22 mouse cellular contexts compared by ENCODE assay signal in genomic region chr7:123665459-123665858, GRCm38 (mm10).
A peak's percentile ranks its signal among the peaks of the same experiment; 100 is the strongest.
DNase-seq lines count a peak whose midpoint lies in the region; ATAC-seq and TF ChIP-seq lines count a peak whose summit lies in the region.
"Had no signal": no experiment of that assay in that cellular context is flagged by ENCODE, and none has a peak within 500 bp of the region (broad histone marks: within the 10 kb centered on the region; RNA-seq: fewer than 3 reads in every experiment).

No protein-coding gene starts in this region.

- H3K27me3 ChIP-seq in forebrain, postnatal 0 days (ENCODE audit: insufficient read depth, low read length): no peaks in the 10 kb centered on the region
- no peaks in the 10 kb centered on the region for H3K27me3 ChIP-seq in forebrain, embryonic 13.5 days
- no peaks in the 10 kb centered on the region for H3K27me3 ChIP-seq in liver, postnatal 0 days (ENCODE audit: insufficient read depth, low read length)
- H3K27me3 ChIP-seq in liver, embryonic 12.5 days (replicated peaks): no peaks in the 10 kb centered on the region
- no peaks in the 10 kb centered on the region for H3K27me3 ChIP-seq in stomach, postnatal 0 days (ENCODE audit: control insufficient read depth, insufficient read depth, low read length)
- H3K27me3 ChIP-seq: heart, embryonic 13.5 days; limb, embryonic 13.5 days; liver, embryonic 15.5 days; midbrain, embryonic 12.5 days; neural tube, embryonic 13.5 days had no signal

- H3K27ac ChIP-seq in forebrain, postnatal 0 days (ENCODE audit: low read depth, low read length): no peak overlapping the region
- no peak overlapping the region for H3K27ac ChIP-seq in forebrain, embryonic 13.5 days
- no peak overlapping the region for H3K27ac ChIP-seq in liver, postnatal 0 days (ENCODE audit: low read depth)
- H3K27ac ChIP-seq in liver, embryonic 12.5 days: no peak overlapping the region
- H3K27ac ChIP-seq in stomach, postnatal 0 days (replicated peaks): no peak overlapping the region
- H3K27ac ChIP-seq: embryonic facial prominence, embryonic 10.5 days; heart, embryonic 13.5 days; limb, embryonic 13.5 days; liver, embryonic 15.5 days; midbrain, embryonic 12.5 days; neural tube, embryonic 13.5 days had no signal

- TF ChIP-seq CTCF in forebrain, postnatal 0 days (IDR thresholded peaks at IDR 0.05; ENCODE audit: low read depth): peak; percentile 42; the same call in 1 of the 2 replicates
- TF ChIP-seq CTCF in liver, postnatal 0 days (IDR thresholded peaks at IDR 0.05; ENCODE audit: low read depth): peak; percentile 34
- peak; percentile 45 for TF ChIP-seq CTCF in stomach, postnatal 0 days (IDR thresholded peaks at IDR 0.05; ENCODE audit: low read depth)

- H3K4me1 ChIP-seq in forebrain, postnatal 0 days (ENCODE audit: insufficient read depth): no peaks in the 10 kb centered on the region
- peaks cover 6% of the 10 kb centered on the region; the same call in 1 of the 2 replicates for H3K4me1 ChIP-seq in forebrain, embryonic 13.5 days
- H3K4me1 ChIP-seq in liver, postnatal 0 days (ENCODE audit: insufficient read depth): no peaks in the 10 kb centered on the region
- H3K4me1 ChIP-seq in liver, embryonic 12.5 days: no peaks in the 10 kb centered on the region
- no peaks in the 10 kb centered on the region for H3K4me1 ChIP-seq in stomach, postnatal 0 days (replicated peaks; ENCODE audit: control insufficient read depth, insufficient read depth)
- H3K4me1 ChIP-seq: embryonic facial prominence, embryonic 10.5 days; heart, embryonic 13.5 days; limb, embryonic 13.5 days; liver, embryonic 15.5 days; neural tube, embryonic 13.5 days had no signal

- no peaks in the 10 kb centered on the region for H3K36me3 ChIP-seq in forebrain, postnatal 0 days (ENCODE audit: insufficient read depth)
- H3K36me3 ChIP-seq in forebrain, embryonic 13.5 days (ENCODE audit: poor library complexity, severe bottlenecking): no peaks in the 10 kb centered on the region
- no peaks in the 10 kb centered on the region for H3K36me3 ChIP-seq in liver, postnatal 0 days (replicated peaks; ENCODE audit: insufficient read depth, low read length)
- H3K36me3 ChIP-seq in liver, embryonic 12.5 days: no peaks in the 10 kb centered on the region
- H3K36me3 ChIP-seq in stomach, postnatal 0 days (ENCODE audit: control insufficient read depth, insufficient read depth, low read length): no peaks in the 10 kb centered on the region
- H3K36me3 ChIP-seq: embryonic facial prominence, embryonic 10.5 days; heart, embryonic 13.5 days; limb, embryonic 13.5 days; liver, embryonic 15.5 days; midbrain, embryonic 12.5 days; neural tube, embryonic 13.5 days had no signal

- H3K4me2 ChIP-seq in forebrain, postnatal 0 days (ENCODE audit: low read depth): no peak overlapping the region
- H3K4me2 ChIP-seq in forebrain, embryonic 13.5 days: no peak overlapping the region
- H3K4me2 ChIP-seq in liver, postnatal 0 days (ENCODE audit: low read depth, low read length): no peak overlapping the region
- H3K4me2 ChIP-seq in liver, embryonic 12.5 days: no peak overlapping the region
- H3K4me2 ChIP-seq in stomach, postnatal 0 days (replicated peaks; ENCODE audit: low read depth): no peak overlapping the region
- H3K4me2 ChIP-seq: heart, embryonic 13.5 days; limb, embryonic 13.5 days; liver, embryonic 15.5 days; midbrain, embryonic 12.5 days; neural tube, embryonic 13.5 days had no signal

- H3K4me3 ChIP-seq in forebrain, postnatal 0 days (ENCODE audit: low read depth, low read length): no peak overlapping the region
- no peak overlapping the region for H3K4me3 ChIP-seq in forebrain, embryonic 13.5 days
- H3K4me3 ChIP-seq in liver, postnatal 0 days (ENCODE audit: low read depth, low read length): no peak overlapping the region
- H3K4me3 ChIP-seq in liver, embryonic 12.5 days: no peak overlapping the region
- no peak overlapping the region for H3K4me3 ChIP-seq in stomach, postnatal 0 days (ENCODE audit: low read depth, low read length)
- H3K4me3 ChIP-seq: embryonic facial prominence, embryonic 10.5 days; heart, embryonic 13.5 days; limb, embryonic 13.5 days; liver, embryonic 15.5 days; midbrain, embryonic 12.5 days; neural tube, embryonic 13.5 days had no signal

- no peak for TF ChIP-seq EP300 in liver, postnatal 0 days (IDR thresholded peaks at IDR 0.05; ENCODE audit: low read depth)
- no peak for TF ChIP-seq EP300 in stomach, postnatal 0 days (optimal IDR thresholded peaks at IDR 0.05)

- no peak overlapping the region for H3K9ac ChIP-seq in forebrain, postnatal 0 days
- no peak overlapping the region for H3K9ac ChIP-seq in forebrain, embryonic 13.5 days
- H3K9ac ChIP-seq in liver, postnatal 0 days (replicated peaks): no peak overlapping the region
- H3K9ac ChIP-seq in liver, embryonic 12.5 days: no peak overlapping the region
- no peak overlapping the region for H3K9ac ChIP-seq in stomach, postnatal 0 days (ENCODE audit: low read length)
- H3K9ac ChIP-seq: heart, embryonic 13.5 days; limb, embryonic 13.5 days; liver, embryonic 15.5 days; midbrain, embryonic 12.5 days; neural tube, embryonic 13.5 days had no signal

- ATAC-seq in forebrain, postnatal 0 days: no peak
- no peak for ATAC-seq in forebrain, embryonic 13.5 days
- no peak for ATAC-seq in liver, postnatal 0 days
- no peak for ATAC-seq in liver, embryonic 12.5 days
- no peak for ATAC-seq in stomach, postnatal 0 days (ENCODE audit: low FRiP score, low TSS enrichment)

- 56% methylated on average over 5 of the region's 5 CpGs for WGBS in forebrain, postnatal 0 days
- 50% methylated on average over 5 of the region's 5 CpGs for WGBS in forebrain, embryonic 13.5 days
- WGBS in liver, postnatal 0 days (ENCODE audit: insufficient replicate concordance): 47% methylated on average over 5 of the region's 5 CpGs
- 36% methylated on average over 5 of the region's 5 CpGs for WGBS in liver, embryonic 12.5 days (ENCODE audit: insufficient replicate concordance)
- 52% methylated on average over 5 of the region's 5 CpGs for WGBS in stomach, postnatal 0 days

- no peak for DNase-seq in forebrain, postnatal 0 days
- DNase-seq in liver, postnatal 0 days: no peak
- peak; percentile 16 for DNase-seq in ES-CJ7 (ENCODE audit: low read depth, low spot score)
- DNase-seq in stomach, postnatal 0 days (ENCODE audit: low spot score): no peak
- DNase-seq in left cerebral cortex, adult 11 months (ENCODE audit: low spot score): no peak
- DNase-seq: adrenal gland, postnatal 36 days; cerebellum, adult 11-12 months; cerebellum, postnatal 10 days; gastrocnemius, postnatal 25 days; heart, adult 18-20 months; heart, postnatal 14 days; kidney, adult 2 months; kidney, postnatal 14 days; thymus, postnatal 36 days had no signal

- no peaks in the 10 kb centered on the region for H3K9me3 ChIP-seq in forebrain, postnatal 0 days (ENCODE audit: low read length)
- H3K9me3 ChIP-seq in forebrain, embryonic 13.5 days (replicated peaks): no peaks in the 10 kb centered on the region
- no peaks in the 10 kb centered on the region for H3K9me3 ChIP-seq in liver, postnatal 0 days (ENCODE audit: low read length)
- no peaks in the 10 kb centered on the region for H3K9me3 ChIP-seq in liver, embryonic 12.5 days (replicated peaks)
- no peaks in the 10 kb centered on the region for H3K9me3 ChIP-seq in stomach, postnatal 0 days (ENCODE audit: control insufficient read depth, low read length)
- H3K9me3 ChIP-seq: embryonic facial prominence, embryonic 10.5 days; limb, embryonic 13.5 days; liver, embryonic 15.5 days; midbrain, embryonic 12.5 days; neural tube, embryonic 13.5 days had no signal
